Mouse (Mus musculus) brain, embryonic 14.5 days (tissue): ENCODE results near the gene Gm49630.
"Not testable (repeated sequence)": the region's sequence is repeated elsewhere in the genome, so short reads cannot be mapped to it uniquely, and the experiment has no call there.

Experiments used
- CTCF ChIP-seq: fragments of 200-500 bp; IDR thresholded peaks from 2 replicates; pipeline ENCODE4 v1.5.1; 2012; ENCODE audit warnings: inconsistent platforms, mild to moderate bottlenecking, moderate library complexity, borderline replicate concordance; ENCODE audit not compliant: insufficient read depth, insufficient read length; ENCODE audit errors: extremely low read depth
- POLR2A ChIP-seq: fragments of 200-500 bp; IDR thresholded peaks from 2 replicates; pipeline ENCODE4 v1.6.1; 2012; ENCODE audit warnings: mild to moderate bottlenecking, inconsistent platforms, borderline replicate concordance; ENCODE audit not compliant: poor library complexity, insufficient read depth, insufficient read length, severe bottlenecking; ENCODE audit errors: extremely low read depth

DNA sequence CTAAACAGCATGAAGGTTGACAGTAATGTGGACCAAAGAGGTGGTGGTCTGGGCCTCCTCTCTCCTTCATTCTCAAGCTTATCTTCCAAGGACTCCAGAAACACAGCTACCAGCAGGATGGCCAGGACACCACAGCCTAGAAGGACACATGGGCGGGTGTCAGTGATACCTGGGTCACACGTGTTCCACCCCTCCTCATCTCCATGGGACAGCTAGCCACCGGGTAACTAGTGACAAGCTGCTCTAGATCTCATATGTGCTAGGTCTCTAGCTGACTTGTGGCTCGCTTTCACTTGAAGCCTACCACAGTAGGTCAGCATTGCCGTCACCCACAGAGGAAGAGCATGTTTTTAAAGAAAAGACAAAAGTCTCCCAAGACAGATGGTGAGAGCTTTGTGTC is at the start of gene Gm49630:
- not testable (repeated sequence) for TF ChIP-seq POLR2A, CTCF
